Mouse (Mus musculus) midbrain, embryonic 13.5 days (tissue): ENCODE data around the gene Hypk. TPM values are rescaled to one million over a fixed set of nuclear protein-coding genes. Genes with fewer than 3 reads are reported as not detected.
"Not testable (repeated sequence)": the region's sequence is repeated elsewhere in the genome, so short reads cannot be mapped to it uniquely, and the experiment has no call there.

ENCODE experiments used
- ATAC-seq: fragments of 200-750 bp; cut with Nextera tagmentation; 2 replicates; pipeline ENCODE4 v1.8.0; 2017; ENCODE audit warnings: mild to moderate bottlenecking, moderate TSS enrichment, moderate library complexity
- H3K27ac ChIP-seq: fragments of 300-500 bp; sonication (generic); 2 replicates; pipeline ENCODE4 v1.5.1; 2015; ENCODE audit warnings: inconsistent platforms, mild to moderate bottlenecking, moderate library complexity
- H3K27me3 ChIP-seq: fragments of 300-500 bp; sonication (generic); 2 replicates; pipeline ENCODE4 v1.6.1; 2015; ENCODE audit warnings: mild to moderate bottlenecking, inconsistent platforms
- H3K36me3 ChIP-seq: fragments of 300-500 bp; sonication (generic); 2 replicates; pipeline ENCODE4 v1.6.1; 2015; ENCODE audit warnings: mild to moderate bottlenecking, inconsistent platforms
- H3K4me1 ChIP-seq: fragments of 300-500 bp; sonication (generic); replicated peaks from 2 replicates; pipeline ENCODE4 v1.6.1; 2015; ENCODE audit warnings: inconsistent platforms
- H3K4me2 ChIP-seq: fragments of 300-500 bp; sonication (generic); replicated peaks from 2 replicates; pipeline ENCODE4 v1.6.1; 2015; ENCODE audit warnings: moderate library complexity, mild to moderate bottlenecking, inconsistent platforms
- H3K4me3 ChIP-seq: fragments of 300-500 bp; sonication (generic); replicated peaks from 2 replicates; pipeline ENCODE4 v1.5.1; 2015; ENCODE audit warnings: mild to moderate bottlenecking, inconsistent platforms
- H3K9ac ChIP-seq: fragments of 300-500 bp; sonication (generic); replicated peaks from 2 replicates; pipeline ENCODE4 v1.6.1; 2015; ENCODE audit warnings: mild to moderate bottlenecking, inconsistent platforms
- H3K9me3 ChIP-seq: fragments of 300-500 bp; sonication (generic); 2 replicates; pipeline ENCODE4 v1.6.1; 2016; ENCODE audit warnings: mild to moderate bottlenecking, inconsistent platforms
- WGBS: fragments of 180-500 bp; shearing (Covaris S2); methylation state at CpG from one replicate; pipeline ENCODE4 v1.1.7; 2015; 5-methylcytosine and 5-hydroxymethylcytosine counted together
- polyA plus RNA-seq: library from polyadenylated mRNA; unstranded; fragments of >200 nt; fragmentation: Nextera tagmentation; extraction: Ambion mirVana; gene quantifications from 2 replicates; pipeline ENCODE4 v1.2.1, GENCODE M21; 2015

The Hypk gene
- polyA plus RNA-seq, 1 experiment from 2014 or later: 118 TPM

DNA sequence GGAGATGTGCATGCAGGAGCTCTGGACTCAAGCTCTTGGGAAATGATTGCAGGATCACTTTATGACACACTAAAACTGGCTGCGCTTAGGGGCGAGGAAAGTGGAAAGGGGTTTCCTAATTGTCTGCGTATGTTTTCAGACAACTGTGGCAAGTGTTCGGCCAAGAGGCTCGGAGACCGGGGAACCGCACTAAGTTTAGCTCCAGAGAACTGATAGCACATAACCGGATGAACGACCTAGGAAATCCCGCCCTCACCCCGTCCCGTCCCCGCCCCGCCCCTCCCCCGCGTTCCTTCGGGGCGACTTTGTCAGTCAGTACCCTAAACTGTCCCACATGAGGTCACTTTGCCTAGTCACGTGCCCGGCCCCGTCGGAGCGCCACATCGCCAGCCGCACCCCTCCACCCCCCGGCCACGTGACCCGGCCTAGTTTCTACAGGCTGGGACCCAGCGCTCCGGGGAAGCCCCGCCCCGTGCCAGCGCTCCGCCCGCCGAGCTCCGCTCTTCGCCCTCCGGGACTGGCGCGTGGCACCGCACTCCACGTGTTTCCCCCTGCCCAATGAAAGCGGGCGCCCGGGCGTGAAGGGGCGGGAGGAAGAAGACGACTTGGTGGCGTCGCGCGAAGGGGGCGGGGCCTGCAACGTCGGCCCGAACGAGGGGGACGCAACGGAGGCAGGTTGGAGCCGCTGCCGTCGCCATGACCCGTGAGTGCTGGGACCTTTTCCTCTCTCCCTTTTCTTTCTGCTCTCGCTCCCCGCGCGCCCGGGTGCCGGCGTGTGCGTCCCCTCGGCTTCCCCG lies 4.2 kb upstream of the Hypk start, which contains the start of gene Serf2:
Gene Serf2, plus strand, starts transcription at position 457 of the 797 bp plus-strand sequence.
- Histone ChIP-seq H3K4me3 (peak within 1 kb of the TSS; percentile 98), H3K9ac (peak within 1 kb of the TSS; percentile 97), H3K27me3 (peaks cover 4% of the 10 kb centered on the region; the same call in 1 of the 2 replicates), H3K9me3 (no peaks in the 10 kb centered on the region), H3K36me3 (peaks cover 19% of the 10 kb centered on the region), H3K4me2 (peak within 1 kb of the TSS; percentile 91), H3K27ac (peak within 1 kb of the TSS; percentile 96), H3K4me1 (peaks cover 27% of the 10 kb centered on the region)
- ATAC-seq: peak; percentile 98
- WGBS: under 1% methylated on average over 64 of the region's 74 CpGs

DNA sequence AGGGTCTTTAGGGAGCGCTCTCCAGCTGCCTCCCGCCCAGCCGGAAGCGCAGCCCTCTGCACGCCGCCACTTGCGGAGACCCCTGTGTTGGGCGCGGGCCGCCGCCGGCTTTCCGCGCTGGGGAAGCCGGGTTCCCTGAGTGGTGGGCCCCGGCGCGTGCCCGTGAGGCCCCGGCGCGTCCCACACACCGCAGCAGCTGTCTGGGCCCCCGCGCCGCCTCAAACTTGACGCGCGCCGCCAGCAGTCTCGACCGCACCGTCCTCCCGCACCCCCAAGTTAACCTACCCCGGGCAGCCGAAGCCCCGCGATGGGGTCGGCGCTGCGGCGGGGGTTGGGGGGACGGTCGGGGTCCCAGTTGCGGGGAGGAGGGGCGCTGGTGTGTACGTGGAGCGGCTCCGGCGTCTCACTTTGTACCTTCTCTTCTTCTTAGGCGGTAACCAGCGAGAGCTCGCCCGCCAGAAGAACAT lies 3.5 kb upstream of the Hypk start:
- Histone ChIP-seq H3K36me3 (peaks cover 19% of the 10 kb centered on the region), H3K4me1 (peaks cover 27% of the 10 kb centered on the region), H3K9ac (peak overlapping the region; percentile 97), H3K4me3 (peak overlapping the region; percentile 98), H3K27me3 (no peaks in the 10 kb centered on the region), H3K9me3 (no peaks in the 10 kb centered on the region), H3K27ac (peak overlapping the region; percentile 96), H3K4me2 (peak overlapping the region; percentile 91)
- under 1% methylated on average over 54 of the region's 54 CpGs for WGBS
- peak; percentile 83 for ATAC-seq

DNA sequence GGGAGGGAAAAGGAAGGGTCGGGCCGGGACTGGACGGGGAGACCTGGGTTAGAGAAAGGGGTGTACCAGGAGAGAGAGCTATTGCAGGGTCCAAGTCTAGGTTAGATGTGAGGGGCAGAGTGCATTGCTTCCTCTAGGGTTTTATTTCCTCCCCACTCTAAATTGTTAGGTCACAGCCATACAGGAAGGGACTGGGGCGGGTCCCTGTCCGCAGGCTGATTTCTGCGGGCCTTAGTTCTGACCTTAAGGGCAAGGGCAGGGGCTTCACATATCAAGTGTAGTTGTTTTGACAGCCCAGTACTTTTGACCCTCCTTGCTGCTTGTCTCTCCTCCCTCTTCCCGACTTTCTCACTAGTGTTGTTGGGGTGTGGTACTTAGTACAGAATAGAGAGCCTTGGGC lies 3.0 kb upstream of the Hypk start:
- peaks cover 27% of the 10 kb centered on the region for H3K4me1 ChIP-seq
- peak overlapping the region; percentile 91 for H3K4me2 ChIP-seq
- H3K27me3 ChIP-seq: no peaks in the 10 kb centered on the region
- H3K4me3 ChIP-seq: peak overlapping the region; percentile 98
- H3K9me3 ChIP-seq: no peaks in the 10 kb centered on the region
- ATAC-seq: peak; percentile 12; the same call in 1 of the 2 replicates
- WGBS: 4% methylated on average over 7 of the region's 7 CpGs
- peak overlapping the region; percentile 96 for H3K27ac ChIP-seq
- peak overlapping the region; percentile 97 for H3K9ac ChIP-seq
- peaks cover 19% of the 10 kb centered on the region for H3K36me3 ChIP-seq

DNA sequence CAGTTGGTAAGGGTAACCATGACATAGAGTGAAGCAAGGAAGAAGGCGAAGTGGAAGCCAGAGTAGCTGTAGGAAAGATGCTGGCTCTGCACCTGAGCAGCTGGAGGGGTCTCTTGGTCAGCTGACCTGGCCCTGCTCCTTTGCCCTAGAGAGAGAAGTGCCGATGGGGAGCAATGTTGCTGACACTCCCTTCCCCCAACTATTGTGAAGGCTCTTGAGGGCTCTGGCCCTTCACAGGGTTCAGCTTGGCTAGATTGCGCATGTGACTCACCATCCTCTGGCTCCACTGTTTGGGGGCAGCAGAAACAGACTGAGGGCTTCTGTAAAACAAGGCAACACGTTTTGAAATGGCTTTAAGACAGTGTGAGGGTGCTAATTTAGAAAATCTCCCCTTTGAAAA lies 729 bp upstream of the Hypk start:
- 80% methylated on average over 4 of the region's 4 CpGs for WGBS

DNA sequence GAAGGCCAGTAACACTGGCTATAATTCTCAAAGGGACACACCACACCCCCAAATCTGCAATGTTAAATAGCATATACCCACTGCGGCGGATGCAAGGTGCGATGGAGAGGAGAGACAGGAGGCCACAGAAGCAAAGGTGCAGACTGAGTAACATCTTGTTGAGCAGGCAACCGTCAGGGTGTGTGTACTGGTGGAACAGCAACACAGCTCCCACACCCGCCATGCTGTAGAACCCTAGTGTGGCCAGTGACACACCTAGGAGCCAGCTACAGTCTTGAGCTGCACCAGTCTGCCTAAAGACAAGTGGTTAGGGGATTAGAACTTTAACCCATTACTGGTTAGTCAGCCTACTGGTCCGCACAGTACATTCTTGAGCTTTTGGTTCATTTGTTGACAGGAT lies 827 bp downstream of the Hypk start:
- Histone ChIP-seq H3K9me3 (no peaks in the 10 kb centered on the region), H3K36me3 (peaks cover 26% of the 10 kb centered on the region), H3K9ac (no peak overlapping the region), H3K4me1 (peaks cover 38% of the 10 kb centered on the region), H3K27ac (no peak overlapping the region), H3K4me3 (no peak overlapping the region), H3K27me3 (no peaks in the 10 kb centered on the region), H3K4me2 (no peak overlapping the region)
- ATAC-seq: no peak
- WGBS: 89% methylated on average over 6 of the region's 6 CpGs

More for the DNA sequence above, 729 bp upstream of the Hypk start:
- no peak for ATAC-seq
- Histone ChIP-seq H3K36me3 (peaks cover 19% of the 10 kb centered on the region), H3K4me1 (peaks cover 35% of the 10 kb centered on the region), H3K4me2 (no peak overlapping the region), H3K27me3 (no peaks in the 10 kb centered on the region), H3K4me3 (no peak overlapping the region), H3K9ac (no peak overlapping the region), H3K9me3 (no peaks in the 10 kb centered on the region), H3K27ac (no peak overlapping the region)

DNA sequence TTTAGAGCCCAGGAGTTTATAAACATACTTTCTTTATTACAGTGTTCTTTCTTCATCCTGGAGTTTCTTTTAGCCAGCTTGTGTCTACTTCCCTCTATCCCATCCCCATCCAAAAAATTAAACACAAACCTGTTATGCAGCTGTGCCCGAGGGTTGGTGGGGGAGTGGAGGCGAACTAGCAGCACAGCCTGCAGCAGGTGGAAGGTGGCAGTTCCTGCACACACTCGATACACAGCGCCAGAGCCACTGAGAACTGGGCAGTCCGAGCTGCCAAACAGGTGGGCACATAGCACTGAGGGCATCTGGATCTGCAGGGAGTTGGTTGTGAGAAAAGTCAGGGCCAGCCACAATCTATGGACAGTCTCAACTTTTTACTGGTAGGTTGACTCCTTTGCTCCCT lies 2.4 kb downstream of the Hypk start:
- no peak overlapping the region for H3K27ac ChIP-seq
- no peaks in the 10 kb centered on the region for H3K27me3 ChIP-seq
- no peak for ATAC-seq
- no peak overlapping the region for H3K4me3 ChIP-seq
- H3K9ac ChIP-seq: no peak overlapping the region
- H3K9me3 ChIP-seq: no peaks in the 10 kb centered on the region
- H3K4me2 ChIP-seq: no peak overlapping the region
- H3K4me1 ChIP-seq: peaks cover 32% of the 10 kb centered on the region
- 81% methylated on average over 5 of the region's 5 CpGs for WGBS
- peaks cover 38% of the 10 kb centered on the region for H3K36me3 ChIP-seq

DNA sequence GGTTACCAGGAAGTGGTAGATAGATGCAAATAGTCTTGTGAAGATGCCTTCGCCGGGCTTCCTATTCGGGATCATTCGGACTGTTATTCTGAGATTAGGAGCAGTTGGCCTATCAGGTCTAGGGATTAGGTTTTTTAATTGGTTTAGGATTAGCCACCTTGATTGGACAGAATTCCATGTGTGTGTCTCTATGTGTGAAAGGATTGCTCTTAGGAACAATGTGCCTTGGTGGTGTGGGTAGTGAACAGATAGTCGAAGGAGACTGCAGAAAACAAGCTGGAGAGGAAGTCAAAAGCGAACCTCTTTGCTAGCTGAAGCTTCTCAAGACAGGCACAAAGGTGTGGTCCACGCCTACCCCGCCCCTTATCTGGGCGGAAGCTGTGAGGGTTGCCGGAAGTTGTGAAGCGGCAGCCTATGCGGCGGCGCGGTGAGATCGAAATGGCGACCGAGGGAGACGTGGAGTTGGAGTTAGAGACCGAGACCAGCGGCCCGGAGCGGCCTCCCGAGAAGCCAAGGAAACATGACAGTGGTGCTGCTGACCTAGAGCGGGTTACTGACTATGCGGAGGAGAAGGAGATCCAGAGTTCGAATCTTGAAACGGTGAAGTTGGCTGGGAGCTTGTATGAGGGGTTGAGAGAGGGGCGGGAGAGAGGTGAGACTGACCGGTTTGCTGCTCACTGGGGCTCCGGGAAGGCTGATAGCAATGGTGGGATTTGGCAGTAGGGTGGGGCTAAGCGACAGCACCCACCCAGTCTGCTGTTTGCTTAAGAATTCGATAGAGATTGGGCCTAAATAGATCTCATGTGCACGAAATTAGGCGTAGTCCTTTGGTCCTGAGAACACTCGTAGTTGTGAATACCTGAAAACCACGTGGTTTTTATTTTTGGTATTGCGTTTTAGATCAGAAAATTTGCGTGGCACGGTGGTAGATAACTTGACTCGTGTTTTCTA lies 3.9 kb downstream of the Hypk start, which contains the start of gene Serinc4:
Gene Serinc4, minus strand, starts transcription at position 90 of the 951 bp plus-strand sequence.
- WGBS: 3% methylated on average over 41 of the region's 41 CpGs
- H3K27me3 ChIP-seq: no peaks in the 10 kb centered on the region
- H3K4me1 ChIP-seq: peaks cover 22% of the 10 kb centered on the region
- H3K27ac ChIP-seq: peak within 1 kb of the TSS; percentile 68
- H3K9me3 ChIP-seq: no peaks in the 10 kb centered on the region
- peaks cover 40% of the 10 kb centered on the region for H3K36me3 ChIP-seq
- peak; percentile 95 for ATAC-seq
- H3K4me2 ChIP-seq: peak within 1 kb of the TSS; percentile 73
- peak within 1 kb of the TSS; percentile 65 for H3K4me3 ChIP-seq
- H3K9ac ChIP-seq: peak within 1 kb of the TSS; percentile 71

DNA sequence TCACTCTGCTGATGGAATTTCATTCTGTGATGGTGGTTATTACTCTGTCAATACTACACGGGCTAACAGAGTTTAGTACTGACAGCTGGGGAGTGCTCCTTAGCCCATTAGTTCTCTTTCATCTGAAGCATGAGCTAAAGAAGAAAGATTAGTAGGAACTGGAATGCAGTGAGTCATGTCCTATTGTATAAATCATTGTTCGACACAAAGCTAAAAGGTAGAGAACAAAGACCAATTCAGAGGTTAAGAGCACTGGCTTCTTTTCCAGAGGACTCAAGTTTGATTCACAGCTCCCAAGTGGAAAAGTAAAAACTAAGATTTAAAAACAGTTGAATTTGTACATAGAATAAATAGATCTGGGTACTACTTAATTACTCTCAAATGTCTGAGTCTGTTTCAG lies 7.0 kb downstream of the Hypk start:
- Histone ChIP-seq H3K9ac (no peak overlapping the region), H3K9me3 (no peaks in the 10 kb centered on the region), H3K4me2 (no peak overlapping the region), H3K4me3 (no peak overlapping the region), H3K4me1 (peaks cover 17% of the 10 kb centered on the region), H3K36me3 (peaks cover 25% of the 10 kb centered on the region), H3K27me3 (no peaks in the 10 kb centered on the region), H3K27ac (no peak overlapping the region)
- no peak for ATAC-seq
- 63% methylated on average over 2 of the region's 2 CpGs for WGBS

DNA sequence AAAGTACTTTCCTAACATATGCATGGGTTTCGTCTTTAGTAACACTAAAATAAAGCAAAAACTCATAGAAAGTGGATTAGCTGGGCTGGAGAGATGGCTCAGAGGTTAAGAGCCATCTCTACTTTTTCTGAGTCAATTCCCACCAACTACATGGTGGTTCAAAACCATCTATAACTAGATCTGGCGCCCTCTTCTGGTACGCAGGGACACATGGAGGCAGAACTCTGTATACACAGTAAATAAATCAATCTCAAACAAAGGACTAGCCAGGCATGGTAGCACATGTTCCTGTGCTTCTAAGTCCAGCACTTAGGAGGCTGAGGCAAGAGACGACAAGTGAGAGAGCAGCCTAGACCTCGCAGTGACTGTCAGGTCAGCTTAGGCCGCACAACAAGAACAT lies 15.9 kb downstream of the Hypk start:
- peaks cover 10% of the 10 kb centered on the region; the same call in 1 of the 2 replicates for H3K36me3 ChIP-seq
- H3K9ac ChIP-seq, H3K27ac ChIP-seq, H3K4me3 ChIP-seq, H3K4me2 ChIP-seq, H3K9me3 ChIP-seq, H3K27me3 ChIP-seq, H3K4me1 ChIP-seq, ATAC-seq: not testable (repeated sequence)
- WGBS: 93% methylated on average over 2 of the region's 6 CpGs

DNA sequence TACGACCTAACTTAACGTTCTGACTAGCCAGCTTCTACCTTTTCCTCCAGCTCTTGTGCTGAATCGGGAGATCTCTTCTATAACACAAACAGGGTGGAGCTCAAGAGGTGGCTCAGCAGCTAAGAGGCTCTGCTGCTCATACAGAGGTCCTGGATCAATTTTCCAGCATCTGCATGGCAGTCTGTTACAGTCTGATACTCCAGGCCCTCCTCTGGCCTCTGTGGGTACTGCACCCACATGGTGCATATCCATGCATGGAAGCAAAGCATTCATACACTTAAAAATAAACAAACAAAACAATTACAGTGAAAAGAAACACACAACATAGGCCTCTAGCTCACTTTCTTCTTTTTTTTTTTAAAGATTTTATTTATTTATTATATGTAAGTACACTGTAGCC lies 19.7 kb downstream of the Hypk start:
- H3K4me1 ChIP-seq, ATAC-seq, H3K27me3 ChIP-seq, H3K27ac ChIP-seq, H3K4me3 ChIP-seq, H3K9ac ChIP-seq, H3K9me3 ChIP-seq: not testable (repeated sequence)
- 96% methylated on average over 3 of the region's 3 CpGs for WGBS
- Histone ChIP-seq H3K36me3 (peaks cover 10% of the 10 kb centered on the region; the same call in 1 of the 2 replicates), H3K4me2 (peak overlapping the region; percentile 82; the same call in 1 of the 2 replicates)

DNA sequence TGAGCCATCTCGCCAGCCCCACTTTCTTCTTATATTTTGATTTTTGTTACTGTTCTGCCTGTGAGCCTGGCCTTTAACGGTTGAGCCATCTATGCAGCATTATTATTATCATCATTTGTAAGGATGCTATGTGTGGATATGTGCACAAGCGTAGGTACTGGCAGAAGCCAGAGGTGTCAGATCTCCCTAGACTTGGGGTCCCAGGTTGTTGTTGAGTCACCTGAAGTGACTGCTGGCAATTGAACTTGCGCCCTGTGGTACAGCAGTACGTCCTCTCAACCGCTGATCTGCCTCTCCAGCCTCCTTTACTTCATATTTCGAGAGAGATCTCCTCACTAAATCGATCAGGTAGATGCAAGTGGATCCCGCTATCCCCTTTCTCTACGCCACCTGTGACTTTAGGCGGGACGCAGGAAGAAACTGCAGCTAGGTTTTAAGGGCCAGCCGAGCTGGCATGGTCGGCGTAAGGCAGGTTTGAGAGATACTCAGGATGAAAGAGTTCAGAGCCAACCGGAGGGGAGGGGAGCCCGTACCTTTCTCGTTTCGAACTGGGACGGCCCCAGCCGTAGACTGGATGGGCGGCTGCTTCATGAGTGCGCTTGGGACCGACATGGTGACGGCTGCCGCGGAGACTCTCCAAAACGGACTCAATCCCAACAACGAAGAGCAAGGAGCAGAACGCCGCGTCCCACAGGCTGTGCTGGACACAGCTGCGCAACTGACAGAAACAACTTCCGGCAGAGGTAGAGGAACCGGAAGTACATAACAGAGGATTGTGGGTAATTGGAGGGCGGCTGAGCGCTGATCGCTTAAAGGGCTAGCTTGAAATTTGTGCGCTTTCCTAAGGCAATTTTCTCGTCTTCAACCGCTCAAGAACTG lies 20.4 kb downstream of the Hypk start, which contains the start of gene Mfap1b:
Gene Mfap1b, minus strand, starts transcription at position 767 of the 879 bp plus-strand sequence.
- Histone ChIP-seq H3K4me2 (peak within 1 kb of the TSS; percentile 82), H3K4me3 (peak within 1 kb of the TSS; percentile 62), H3K9ac (peak within 1 kb of the TSS; percentile 76), H3K27ac (peak within 1 kb of the TSS; percentile 62), H3K36me3 (peaks cover 10% of the 10 kb centered on the region; the same call in 1 of the 2 replicates)
- not testable (repeated sequence) for H3K9me3 ChIP-seq, H3K27me3 ChIP-seq, H3K4me1 ChIP-seq
- WGBS: 5% methylated on average over 41 of the region's 41 CpGs
- peak; percentile 97 for ATAC-seq
